Comparison of ENCODE assay signal across 9 mouse cellular contexts in genomic region chr11:120305535-120306365, GRCm38 (mm10). TPM values are rescaled to one million over a fixed set of nuclear protein-coding genes. Genes with fewer than 3 reads are reported as not detected.
DNase-seq lines count a peak whose midpoint lies in the region; ATAC-seq and TF ChIP-seq lines count a peak whose summit lies in the region.
"Had no signal": no experiment of that assay in that cellular context is flagged by ENCODE, and none has a peak within 500 bp of the region (broad histone marks: within the 10 kb centered on the region; RNA-seq: fewer than 3 reads in every experiment).

No protein-coding gene starts in this region.

- H3K9me3 ChIP-seq in heart, postnatal 0 days (replicated peaks; ENCODE audit: control insufficient read depth, low read length) = no peaks in the 10 kb centered on the region
- H3K9me3 ChIP-seq in midbrain, embryonic 11.5 days (ENCODE audit: control insufficient read depth, low read length) = no peaks in the 10 kb centered on the region

- H3K9ac ChIP-seq in heart, postnatal 0 days (replicated peaks; ENCODE audit: low read depth, low read length) = peak overlapping the region; percentile 42
- H3K9ac ChIP-seq in midbrain, embryonic 11.5 days (ENCODE audit: low read length) = peak overlapping the region; percentile 56

- no peak for DNase-seq in kidney, adult 2 months
- no peak for DNase-seq in kidney, adult 8-10 months
- peak; percentile 62 for DNase-seq in adipocyte (ENCODE audit: low spot score)
- DNase-seq in heart, postnatal 0 days (ENCODE audit: low spot score) = no peak
- DNase-seq in midbrain, embryonic 11.5 days (ENCODE audit: low spot score, missing footprints) = peak; percentile 90
- DNase-seq in B cell, adult 2 months = no peak
- DNase-seq in right cerebral cortex, adult 18-20 months = no peak
- DNase-seq in embryo, embryonic 9.5 days (ENCODE audit: extremely low spot score) = no peak

- H3K27ac ChIP-seq in kidney, adult 2 months (ENCODE audit: insufficient read depth, low read depth, low read length) = peak overlapping the region; percentile 54
- peak overlapping the region; percentile 33 for H3K27ac ChIP-seq in heart, postnatal 0 days (ENCODE audit: low read depth)
- H3K27ac ChIP-seq in midbrain, embryonic 11.5 days (ENCODE audit: low read depth, low read length) = peak overlapping the region; percentile 37

- H3K4me3 ChIP-seq in kidney, adult 2 months (ENCODE audit: insufficient read depth, low read depth, low read length) = peak overlapping the region; percentile 60
- H3K4me3 ChIP-seq in heart, postnatal 0 days (ENCODE audit: low read depth, low read length) = peak overlapping the region; percentile 45
- H3K4me3 ChIP-seq in midbrain, embryonic 11.5 days (ENCODE audit: low read depth, low read length) = peak overlapping the region; percentile 38

- no peak for TF ChIP-seq CTCF in kidney, adult 2 months (conservative IDR thresholded peaks at IDR 0.05; ENCODE audit: insufficient read depth, insufficient read length, low read depth, low read length)
- TF ChIP-seq CTCF in heart, postnatal 0 days (IDR thresholded peaks at IDR 0.05; ENCODE audit: low read depth) = no peak

- no peaks in the 10 kb centered on the region for H3K27me3 ChIP-seq in kidney, adult 2 months (replicated peaks; ENCODE audit: control insufficient read depth, insufficient read depth, low read length)
- H3K27me3 ChIP-seq in heart, postnatal 0 days (ENCODE audit: control insufficient read depth, insufficient read depth, low read length) = no peaks in the 10 kb centered on the region
- peaks cover 10% of the 10 kb centered on the region; the same call in 1 of the 2 replicates for H3K27me3 ChIP-seq in midbrain, embryonic 11.5 days (ENCODE audit: control insufficient read depth, insufficient read depth, low read length)

- TF ChIP-seq POLR2A in kidney, adult 2 months (IDR thresholded peaks at IDR 0.05; ENCODE audit: low read depth, low read length) = no peak

- no peak for ATAC-seq in heart, postnatal 0 days (ENCODE audit: insufficient read depth, low read depth)
- ATAC-seq in midbrain, embryonic 11.5 days (ENCODE audit: low FRiP score) = no peak

- peak overlapping the region; percentile 63 for H3K4me2 ChIP-seq in heart, postnatal 0 days (ENCODE audit: low read depth, low read length)
- H3K4me2 ChIP-seq in midbrain, embryonic 11.5 days = peak overlapping the region; percentile 49

- H3K36me3 ChIP-seq in kidney, adult 2 months (ENCODE audit: control insufficient read depth, insufficient read depth, low read length) = no peaks in the 10 kb centered on the region
- no peaks in the 10 kb centered on the region for H3K36me3 ChIP-seq in heart, postnatal 0 days (replicated peaks; ENCODE audit: control insufficient read depth, insufficient read depth, low read length)
- no peaks in the 10 kb centered on the region for H3K36me3 ChIP-seq in midbrain, embryonic 11.5 days (ENCODE audit: control insufficient read depth, insufficient read depth, low read length)

- peaks cover 18% of the 10 kb centered on the region for H3K4me1 ChIP-seq in kidney, adult 2 months (ENCODE audit: control insufficient read depth, insufficient read depth, low read length)
- H3K4me1 ChIP-seq in heart, postnatal 0 days (ENCODE audit: control insufficient read depth, insufficient read depth) = peaks cover 17% of the 10 kb centered on the region
- H3K4me1 ChIP-seq in midbrain, embryonic 11.5 days (ENCODE audit: control insufficient read depth, insufficient read depth, low read length) = peaks cover 45% of the 10 kb centered on the region

- 38% methylated on average over 15 of the region's 15 CpGs for WGBS in kidney, adult 2 months
- WGBS in heart, postnatal 0 days = 25% methylated on average over 15 of the region's 15 CpGs
- 25% methylated on average over 15 of the region's 15 CpGs for WGBS in midbrain, embryonic 11.5 days

- no peak; the same call in 1 of the 2 replicates for TF ChIP-seq EP300 in heart, postnatal 0 days (IDR thresholded peaks at IDR 0.05; ENCODE audit: low read depth)

RNA-seq across cellular contexts. Expression of gene Actg1, which starts 42.6 kb away (rescaled TPM):
- polyA plus RNA-seq in kidney, adult 2 months (2012; rRNA removed) = 828 and 981 TPM in 2 replicates
- total RNA-seq in heart, postnatal 0 days (2014; rRNA removed; ENCODE audit: low replicate concordance) = 700 and 751 TPM in 2 replicates
- 639 and 714 TPM in 2 replicates for polyA plus RNA-seq in heart, postnatal 0 days (2015; fragmentation: Nextera tagmentation; extraction: Ambion mirVana)
- 2,965 and 3,081 TPM in 2 replicates for polyA plus RNA-seq in midbrain, embryonic 11.5 days (2014; fragmentation: Nextera tagmentation; extraction: Ambion mirVana)

RNA-seq across cellular contexts. Expression of gene Fscn2, which starts 55.6 kb away (rescaled TPM):
- polyA plus RNA-seq in kidney, adult 2 months (2012; rRNA removed) = 0.16 and 0.19 TPM in 2 replicates
- not detected in 2 replicates for total RNA-seq in heart, postnatal 0 days (2014; rRNA removed; ENCODE audit: low replicate concordance)
- polyA plus RNA-seq in heart, postnatal 0 days (2015; fragmentation: Nextera tagmentation; extraction: Ambion mirVana) = 0.65 and 0.68 TPM in 2 replicates
- polyA plus RNA-seq in midbrain, embryonic 11.5 days (2014; fragmentation: Nextera tagmentation; extraction: Ambion mirVana) = 1.4 TPM in 2 replicates
- polyA plus RNA-seq: large intestine, adult 2 months had no signal

Comparison
In these comparisons a context has a peak if more than half of its experiments do, and no peak if none do; other contexts are left out.
1. DNase-seq: peak in adipocyte (single experiment) and midbrain, embryonic 11.5 days (single experiment); none in kidney, adult 2 months (single experiment), kidney, adult 8-10 months (0 of 2), heart, postnatal 0 days (single experiment), B cell, adult 2 months (0 of 2), right cerebral cortex, adult 18-20 months (single experiment) and embryo, embryonic 9.5 days (single experiment).
2. Peak in every context shown above with its lines, with median percentiles within 50 percentile points of each other: H3K27ac ChIP-seq and H3K4me3 ChIP-seq.